Mouse (Mus musculus) cerebellum, adult 2 months (tissue): ENCODE data around the gene Clnk. TPM values are rescaled to one million over a fixed set of nuclear protein-coding genes. Genes with fewer than 3 reads are reported as not detected.

Experiments used
- DNase-seq, 2 experiments: peaks; one replicate each; pipeline ENCODE4 v3.0.0; 2021
- H3K27ac ChIP-seq: fragments of 200-500 bp; 2 replicates; pipeline ENCODE4 v1.5.1; 2012; ENCODE audit warnings: low read length, control low read depth, inconsistent platforms; ENCODE audit not compliant: insufficient read depth
- H3K27me3 ChIP-seq: fragments of 200-500 bp; 2 replicates; pipeline ENCODE4 v1.6.1; 2012; ENCODE audit warnings: inconsistent platforms, mild to moderate bottlenecking, low read length, moderate library complexity; ENCODE audit not compliant: control insufficient read depth, insufficient read depth
- H3K4me1 ChIP-seq: fragments of 200-500 bp; 2 replicates; pipeline ENCODE4 v1.6.1; 2011; ENCODE audit warnings: low read length; ENCODE audit not compliant: control insufficient read depth, insufficient read depth
- H3K4me3 ChIP-seq: fragments of 200-500 bp; replicated peaks from 2 replicates; pipeline ENCODE3; 2011; ENCODE audit warnings: mild to moderate bottlenecking, low read depth, low read length, control low read depth; ENCODE audit not compliant: insufficient read depth
- CTCF ChIP-seq: fragments of 200-500 bp; IDR thresholded peaks from 2 replicates; pipeline ENCODE4 v1.5.1; 2011; ENCODE audit warnings: low read depth, mild to moderate bottlenecking, control low read depth, low read length, moderate library complexity, borderline replicate concordance; ENCODE audit not compliant: insufficient read depth
- POLR2A ChIP-seq: fragments of 200-500 bp; IDR thresholded peaks from 2 replicates; pipeline ENCODE4 v1.6.1; 2011; ENCODE audit warnings: low read length, control low read depth, borderline replicate concordance; ENCODE audit not compliant: insufficient read depth
- whole genome bisulfite sequencing: fragments of 180-500 bp; shearing (Covaris S2); methylation state at CpG from one replicate; pipeline ENCODE4 v1.1.7; 2018; 5-methylcytosine and 5-hydroxymethylcytosine counted together
- polyA plus RNA-seq: library from polyadenylated mRNA; depleted of rRNA; stranded (reverse); fragments of >200 nt; gene quantifications from 2 replicates; pipeline ENCODE4 v1.2.3, GENCODE M21; 2012

Gene Clnk
- polyA plus RNA-seq, 1 experiment: not detected

- TF ChIP-seq CTCF (peak; percentile 76), POLR2A (no peak)
- H3K27me3 ChIP-seq: no peaks in the 10 kb centered on the region
- no peak overlapping the region for H3K27ac ChIP-seq
- peak; percentile 79 to 90 for DNase-seq
- H3K4me1 ChIP-seq: peaks cover 9% of the 10 kb centered on the region; the same call in 1 of the 2 replicates
- 29% methylated on average over 4 of the region's 4 CpGs for WGBS
- no peak overlapping the region for H3K4me3 ChIP-seq
Measured at GRCm38 (mm10) chr5:38781813-38782212, 94.8 kb downstream of the Clnk start.

GRCm38 (mm10) chr5:38780631-38781030 is 96.0 kb downstream of the Clnk start:
- Histone ChIP-seq H3K27ac (no peak overlapping the region), H3K27me3 (no peaks in the 10 kb centered on the region), H3K4me1 (peaks cover 9% of the 10 kb centered on the region; the same call in 1 of the 2 replicates), H3K4me3 (no peak overlapping the region)
- WGBS: 66% methylated on average over 8 of the region's 8 CpGs
- DNase-seq: peak in 1 of 2 experiments; percentile 24
- no peak for TF ChIP-seq CTCF
- no peak for TF ChIP-seq POLR2A

- H3K4me3 ChIP-seq: no peak overlapping the region
- WGBS: 97% methylated on average over 3 of the region's 3 CpGs
- peaks cover 9% of the 10 kb centered on the region; the same call in 1 of the 2 replicates for H3K4me1 ChIP-seq
- TF ChIP-seq CTCF: no peak
- TF ChIP-seq POLR2A: no peak
- H3K27ac ChIP-seq: no peak overlapping the region
- no peak for DNase-seq
- H3K27me3 ChIP-seq: no peaks in the 10 kb centered on the region
Measured at GRCm38 (mm10) chr5:38780045-38780444, 96.6 kb downstream of the Clnk start.

DNA sequence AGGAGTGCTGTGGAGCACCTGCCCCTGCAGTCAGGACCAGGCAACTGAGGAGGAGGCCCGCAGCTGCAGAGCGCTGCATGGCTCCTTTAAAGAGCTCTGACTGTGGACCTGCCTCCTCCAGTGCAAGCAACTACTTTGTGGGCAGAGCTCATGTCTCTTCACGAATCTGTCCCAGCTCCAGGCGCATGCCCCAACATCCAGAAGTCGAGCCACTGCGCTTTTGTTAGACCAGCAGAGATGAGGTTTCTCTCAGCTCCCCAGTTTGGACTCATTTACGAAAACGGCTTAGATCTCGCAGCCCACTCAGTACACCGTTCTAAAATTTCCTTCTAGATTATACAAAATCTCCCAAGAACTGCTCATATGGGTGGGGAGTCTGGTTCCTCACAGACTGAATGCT is 101.1 kb downstream of the Clnk start:
- TF ChIP-seq CTCF (no peak), POLR2A (no peak)
- H3K27ac ChIP-seq: no peak overlapping the region
- DNase-seq: no peak
- H3K4me3 ChIP-seq: no peak overlapping the region
- H3K4me1 ChIP-seq: no peaks in the 10 kb centered on the region
- no peaks in the 10 kb centered on the region for H3K27me3 ChIP-seq
- 70% methylated on average over 10 of the region's 10 CpGs for WGBS

GRCm38 (mm10) chr5:38754950-38755349 is 121.7 kb downstream of the Clnk start:
- Histone ChIP-seq H3K4me1 (no peaks in the 10 kb centered on the region), H3K27me3 (no peaks in the 10 kb centered on the region), H3K27ac (no peak overlapping the region), H3K4me3 (no peak overlapping the region)
- no peak for TF ChIP-seq POLR2A
- peak; percentile 72 for TF ChIP-seq CTCF
- 30% methylated on average over 3 of the region's 3 CpGs for WGBS
- DNase-seq: peak; percentile 21 to 54

- Histone ChIP-seq H3K27ac (no peak overlapping the region), H3K4me1 (no peaks in the 10 kb centered on the region), H3K27me3 (no peaks in the 10 kb centered on the region), H3K4me3 (no peak overlapping the region)
- no peak for DNase-seq
- TF ChIP-seq POLR2A (no peak), CTCF (no peak)
- 50% methylated on average over 4 of the region's 4 CpGs for WGBS
Measured at GRCm38 (mm10) chr5:38752749-38753148, 123.9 kb downstream of the Clnk start.

DNA sequence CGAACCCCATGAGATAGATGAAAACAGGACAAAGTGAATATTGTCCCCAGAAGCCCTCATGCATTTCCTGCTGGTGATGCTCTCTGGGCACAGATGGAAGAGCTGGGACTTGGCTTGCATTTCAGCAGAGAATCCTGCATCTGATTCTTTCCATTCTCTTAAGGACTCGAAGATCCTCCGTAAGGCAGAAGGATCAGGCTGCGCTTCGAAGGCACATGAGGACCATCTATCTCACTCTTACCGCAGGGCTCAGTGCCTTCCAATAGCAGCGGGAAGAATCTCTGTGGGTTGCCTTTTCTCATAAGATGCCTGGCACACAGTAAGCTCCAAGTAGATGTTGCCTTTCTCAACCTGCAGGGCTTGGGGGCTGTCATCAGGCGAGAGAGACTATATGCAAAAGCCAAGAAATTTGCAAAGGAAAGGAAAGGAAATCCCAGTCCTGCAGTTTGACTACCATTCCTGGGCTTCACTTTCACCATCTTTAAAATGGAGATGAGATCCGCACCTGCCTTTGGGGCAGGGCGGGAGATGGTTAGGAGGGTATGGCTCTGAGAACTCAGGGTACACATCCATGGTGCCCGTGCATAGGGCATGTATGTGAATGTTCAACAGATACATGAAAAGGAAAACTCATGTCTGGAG is 167.6 kb downstream of the Clnk start:
- Histone ChIP-seq H3K4me1 (peaks cover 3% of the 10 kb centered on the region; the same call in 1 of the 2 replicates), H3K4me3 (no peak overlapping the region), H3K27me3 (no peaks in the 10 kb centered on the region), H3K27ac (no peak overlapping the region)
- peak in 1 of 2 experiments; percentile 14 for DNase-seq
- no peak for TF ChIP-seq CTCF
- 40% methylated on average over 11 of the region's 11 CpGs for WGBS

- DNase-seq: no peak
- 91% methylated on average over 7 of the region's 7 CpGs for WGBS
- Histone ChIP-seq H3K4me3 (no peak overlapping the region), H3K27ac (no peak overlapping the region), H3K4me1 (peaks cover 3% of the 10 kb centered on the region; the same call in 1 of the 2 replicates), H3K27me3 (no peaks in the 10 kb centered on the region)
- no peak for TF ChIP-seq POLR2A
- TF ChIP-seq CTCF: no peak
Measured at GRCm38 (mm10) chr5:38707364-38708075, 169.1 kb downstream of the Clnk start.
